Mouse (Mus musculus): ENCODE data around the gene Dok5. TPM values are rescaled to one million over a fixed set of nuclear protein-coding genes. Genes with fewer than 3 reads are reported as not detected.

Gene Dok5
- total RNA-seq, 1 experiment from 2014 or later: not detected

DNA sequence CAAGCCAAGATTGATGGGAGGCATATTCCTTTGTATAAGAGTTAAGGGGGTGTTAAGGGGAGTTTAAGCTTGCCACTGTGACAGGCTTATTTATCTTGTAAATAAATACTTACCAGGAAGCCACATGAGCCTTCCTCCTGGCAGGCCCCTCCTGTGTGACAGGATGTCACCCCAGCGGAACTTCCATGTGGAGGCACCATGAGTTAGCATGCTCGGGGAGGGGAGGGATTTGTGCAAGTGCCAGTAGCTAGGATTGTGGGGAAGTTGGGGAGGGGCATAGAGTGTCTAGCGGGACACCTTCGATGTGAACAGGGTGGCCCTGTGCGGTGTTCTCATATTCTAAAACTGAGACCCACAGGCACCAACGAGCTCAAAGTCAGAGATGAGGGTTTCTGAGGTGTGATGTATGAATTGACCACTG is 97.6 kb downstream of the Dok5 start:
- peak in 1 of 2 experiments; percentile 27; a peak in 1 of 4 replicates for ATAC-seq (replicated peaks in 1 of 2; ENCODE audit: insufficient read depth in 1 of 2, low FRiP score in 2 of 2, low TSS enrichment in 1 of 2, low read depth in 1 of 2, poor library complexity in 2 of 2, severe bottlenecking in 2 of 2)

DNA sequence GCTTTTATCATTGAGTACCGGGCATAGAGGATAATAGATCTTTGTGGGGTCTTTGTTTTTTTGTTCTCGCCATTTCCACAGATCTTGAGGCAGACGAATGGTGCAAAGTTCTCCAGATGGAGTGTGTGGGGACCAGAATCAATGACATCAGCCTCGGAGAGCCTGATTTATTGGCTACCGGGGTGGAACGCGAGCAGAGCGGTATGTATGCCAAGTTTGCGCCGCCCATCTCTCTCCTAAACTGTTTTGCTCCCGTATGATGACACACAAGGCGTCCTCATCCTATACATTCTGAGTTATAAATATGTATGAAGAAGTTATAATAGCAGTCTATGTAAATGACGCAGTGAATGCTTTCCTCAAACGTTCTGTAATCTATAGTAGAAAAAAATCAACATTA is 98.4 kb downstream of the Dok5 start:
- ATAC-seq (replicated peaks in 1 of 2; ENCODE audit: insufficient read depth in 1 of 2, low FRiP score in 2 of 2, low TSS enrichment in 1 of 2, low read depth in 1 of 2, poor library complexity in 2 of 2, severe bottlenecking in 2 of 2): no peak

DNA sequence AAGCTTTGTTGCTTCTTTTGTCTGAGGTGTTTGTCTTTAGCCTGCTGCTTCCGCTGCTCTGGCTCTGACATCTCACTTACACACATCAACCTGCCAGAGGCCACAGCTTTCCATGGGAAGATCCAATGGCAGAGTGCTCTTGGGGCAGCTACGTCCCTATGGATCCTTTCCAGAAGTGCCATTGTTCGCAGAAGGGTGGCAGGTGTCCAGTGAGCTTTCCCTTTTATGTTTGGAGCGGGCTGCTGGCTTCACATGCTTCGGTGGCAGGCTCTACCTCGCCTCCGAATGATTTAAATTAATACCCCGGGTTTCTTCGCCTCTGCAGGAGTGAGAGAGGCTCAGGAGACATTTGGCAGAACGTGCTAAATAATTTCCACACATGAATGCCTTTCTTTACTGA is 105.3 kb downstream of the Dok5 start:
- no peak for ATAC-seq (replicated peaks in 1 of 2; ENCODE audit: insufficient read depth in 1 of 2, low FRiP score in 2 of 2, low TSS enrichment in 1 of 2, low read depth in 1 of 2, poor library complexity in 2 of 2, severe bottlenecking in 2 of 2)

DNA sequence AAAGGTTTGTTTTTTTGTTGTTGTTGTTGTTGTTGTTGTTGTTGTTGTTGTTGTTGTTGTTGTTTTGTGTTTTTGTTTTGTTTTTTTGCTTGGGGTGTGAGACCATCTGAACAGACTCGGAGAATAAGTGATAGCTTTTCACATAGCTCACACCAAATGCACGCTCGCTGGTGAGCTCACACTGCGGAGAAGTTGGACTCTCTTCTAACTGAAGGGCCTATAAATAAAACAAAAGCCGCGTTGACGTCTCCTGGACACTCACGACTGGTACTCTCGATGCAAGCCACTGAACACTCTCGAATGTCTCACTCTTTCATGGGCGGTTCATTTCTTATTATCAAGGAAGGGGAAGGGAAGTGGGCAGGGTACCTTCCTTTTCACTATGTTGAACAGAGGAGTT is 105.8 kb downstream of the Dok5 start:
- no peak for ATAC-seq (replicated peaks in 1 of 2; ENCODE audit: insufficient read depth in 1 of 2, low FRiP score in 2 of 2, low TSS enrichment in 1 of 2, low read depth in 1 of 2, poor library complexity in 2 of 2, severe bottlenecking in 2 of 2)

DNA sequence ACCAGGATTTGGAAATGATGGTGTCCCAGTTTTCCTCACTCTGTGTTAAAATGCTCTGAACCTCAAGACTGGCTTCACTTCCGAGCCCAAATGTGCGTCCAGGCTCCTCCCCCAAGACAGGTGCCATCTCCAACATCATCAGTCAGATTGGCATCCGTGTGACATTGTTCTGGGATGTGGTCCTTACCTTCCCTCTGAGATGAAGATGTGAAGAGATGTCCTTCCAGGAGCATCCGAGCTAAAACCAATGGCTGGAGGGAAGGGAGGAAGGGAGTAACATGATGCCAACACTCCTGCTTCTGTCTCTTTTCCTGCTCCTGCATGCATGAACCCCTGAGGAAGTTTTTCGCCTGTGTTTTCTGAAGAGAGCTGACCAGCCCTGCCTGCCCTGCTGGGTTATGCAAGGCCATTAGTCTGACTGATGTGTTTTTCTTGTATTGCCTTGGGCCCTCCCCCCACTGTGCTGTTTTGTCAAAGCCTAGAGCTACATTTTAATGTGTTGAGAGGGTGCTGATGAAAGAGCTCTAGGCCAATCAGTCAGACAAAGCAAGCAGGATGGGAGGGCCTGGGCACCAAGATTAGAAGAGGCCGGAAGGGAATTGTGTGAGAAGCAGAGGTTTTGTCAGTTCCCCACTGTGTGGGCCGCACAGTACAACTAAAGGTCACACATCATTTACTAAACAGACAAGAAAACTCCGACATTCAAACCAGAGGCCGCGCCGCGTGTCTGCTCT is 106.4 kb downstream of the Dok5 start:
- ATAC-seq (replicated peaks in 1 of 2; ENCODE audit: insufficient read depth in 1 of 2, low FRiP score in 2 of 2, low TSS enrichment in 1 of 2, low read depth in 1 of 2, poor library complexity in 2 of 2, severe bottlenecking in 2 of 2): no peak

DNA sequence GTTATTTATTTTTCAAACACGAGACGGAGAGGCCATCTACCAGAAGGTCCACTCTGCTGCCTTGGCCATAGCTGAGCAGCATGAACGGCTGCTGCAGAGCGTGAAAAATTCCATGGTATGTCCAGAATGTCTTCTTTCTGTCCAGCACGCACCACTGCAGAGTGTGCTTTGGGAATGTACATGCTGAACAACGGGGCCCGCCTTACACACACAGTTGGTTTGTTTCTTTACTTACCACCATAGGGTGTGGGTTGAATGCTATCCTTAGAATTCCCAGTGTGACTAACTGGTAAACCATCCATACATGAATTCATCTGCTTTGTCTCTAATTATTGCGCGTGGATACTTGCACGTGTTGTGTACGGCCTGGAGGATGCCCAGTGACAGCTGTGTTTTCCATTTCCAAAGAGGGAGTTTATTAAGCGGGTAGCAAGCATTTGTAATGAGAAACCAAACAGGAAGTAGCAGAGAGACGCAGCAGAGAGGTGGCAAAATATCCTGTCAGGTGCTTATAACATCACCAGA is 109.9 kb downstream of the Dok5 start:
- no peak for ATAC-seq (replicated peaks in 1 of 2; ENCODE audit: insufficient read depth in 1 of 2, low FRiP score in 2 of 2, low TSS enrichment in 1 of 2, low read depth in 1 of 2, poor library complexity in 2 of 2, severe bottlenecking in 2 of 2)

DNA sequence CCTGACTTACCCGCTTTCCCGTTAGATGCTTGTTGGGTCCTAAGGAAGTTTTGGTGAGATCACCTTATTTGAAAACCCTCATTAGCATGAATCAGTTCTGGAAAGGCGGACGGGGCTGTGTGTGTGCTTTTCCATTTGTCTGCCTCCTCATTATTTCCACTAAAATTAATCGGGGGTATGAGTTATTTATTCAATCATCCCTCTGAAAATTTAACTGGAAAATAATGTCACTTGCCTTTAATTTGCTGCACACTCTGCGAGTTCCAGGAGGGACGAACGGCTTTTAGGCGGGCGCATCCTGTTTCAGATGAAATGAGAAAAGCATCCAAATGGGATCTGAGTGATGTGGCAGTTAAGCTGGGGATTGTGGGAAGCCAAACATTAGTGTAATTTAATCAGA is 113.9 kb downstream of the Dok5 start:
- no peak for ATAC-seq (replicated peaks in 1 of 2; ENCODE audit: insufficient read depth in 1 of 2, low FRiP score in 2 of 2, low TSS enrichment in 1 of 2, low read depth in 1 of 2, poor library complexity in 2 of 2, severe bottlenecking in 2 of 2)

DNA sequence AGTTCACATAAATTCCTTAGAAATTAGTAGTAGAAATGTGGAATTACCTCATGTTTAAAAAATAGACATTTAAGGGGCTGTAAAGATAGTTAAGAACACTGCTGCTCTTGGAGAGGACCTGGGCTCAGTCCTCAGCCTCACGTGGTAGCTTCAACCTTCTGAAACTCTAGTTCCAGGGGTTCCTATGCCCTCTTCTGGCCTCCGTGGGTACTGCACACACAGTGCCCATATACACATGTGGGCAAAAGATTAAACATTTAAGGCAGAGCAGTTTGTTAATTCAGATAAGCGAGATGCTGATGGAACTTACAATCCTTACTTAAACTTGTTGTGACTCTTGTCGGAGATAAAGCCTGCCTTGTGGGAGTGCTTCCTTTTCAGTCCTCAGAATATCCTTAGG is 118.5 kb downstream of the Dok5 start:
- ATAC-seq (replicated peaks in 1 of 2; ENCODE audit: insufficient read depth in 1 of 2, low FRiP score in 2 of 2, low TSS enrichment in 1 of 2, low read depth in 1 of 2, poor library complexity in 2 of 2, severe bottlenecking in 2 of 2): no peak

DNA sequence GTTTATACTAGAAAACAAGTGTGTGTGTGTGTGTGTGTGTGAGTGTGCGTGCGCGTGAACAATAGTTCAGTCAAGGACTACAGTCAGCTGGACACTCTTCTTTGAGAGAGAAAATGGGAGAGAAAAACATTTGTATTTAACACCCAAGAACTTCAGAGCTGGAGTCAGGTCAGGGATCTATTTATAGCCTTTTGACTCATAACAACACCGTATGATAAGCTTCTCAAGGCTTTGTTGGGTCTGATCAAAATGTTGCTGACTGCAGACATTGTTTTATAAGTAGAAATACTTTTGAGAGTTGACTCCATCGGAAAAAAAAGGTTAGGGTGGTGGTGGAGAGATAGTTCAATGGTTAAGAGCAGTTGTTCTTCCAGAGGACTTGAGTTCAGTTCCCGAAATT is 120.7 kb downstream of the Dok5 start:
- no peak for ATAC-seq (replicated peaks in 1 of 2; ENCODE audit: insufficient read depth in 1 of 2, low FRiP score in 2 of 2, low TSS enrichment in 1 of 2, low read depth in 1 of 2, poor library complexity in 2 of 2, severe bottlenecking in 2 of 2)

DNA sequence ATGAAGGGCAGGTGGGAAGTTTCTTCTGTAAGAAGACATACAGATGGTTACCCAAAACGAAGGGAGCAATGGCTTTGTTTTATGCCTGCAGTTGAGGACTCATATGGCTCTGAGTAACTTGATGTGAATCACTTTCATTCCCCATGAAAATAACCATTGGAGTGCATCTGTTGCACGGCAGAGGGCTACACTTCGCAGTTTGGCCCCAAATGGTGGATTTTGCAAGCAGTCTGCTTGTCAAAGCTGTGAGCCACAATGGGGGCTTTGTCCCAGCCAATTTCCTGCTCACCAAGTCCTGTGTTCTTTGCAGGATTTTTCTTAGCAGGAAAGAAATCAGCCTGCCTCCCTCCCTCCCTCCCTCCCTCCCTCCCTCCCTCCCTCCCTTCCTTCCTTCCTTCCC is 123.6 kb downstream of the Dok5 start:
- ATAC-seq (replicated peaks in 1 of 2; ENCODE audit: insufficient read depth in 1 of 2, low FRiP score in 2 of 2, low TSS enrichment in 1 of 2, low read depth in 1 of 2, poor library complexity in 2 of 2, severe bottlenecking in 2 of 2): no peak

DNA sequence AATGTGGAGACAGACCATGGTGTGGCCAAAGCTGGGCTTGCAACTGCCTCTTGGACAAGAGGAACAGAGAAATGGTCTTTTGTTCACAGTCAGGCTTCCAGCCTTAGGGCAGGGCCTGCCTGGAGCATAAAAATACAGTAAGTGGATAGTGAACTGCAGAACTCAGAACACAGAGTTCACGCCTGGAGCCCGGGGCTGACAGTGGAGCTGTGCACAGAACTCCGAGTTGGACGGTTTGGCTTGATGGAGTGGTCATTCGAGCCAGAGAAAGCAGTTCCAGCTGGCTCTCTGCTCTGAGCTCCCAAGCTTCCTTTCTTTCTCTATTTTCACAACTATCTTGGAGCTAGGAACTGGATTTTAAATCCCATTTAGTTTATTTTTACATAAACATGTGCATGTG is 124.5 kb downstream of the Dok5 start:
- no peak for ATAC-seq (replicated peaks in 1 of 2; ENCODE audit: insufficient read depth in 1 of 2, low FRiP score in 2 of 2, low TSS enrichment in 1 of 2, low read depth in 1 of 2, poor library complexity in 2 of 2, severe bottlenecking in 2 of 2)

DNA sequence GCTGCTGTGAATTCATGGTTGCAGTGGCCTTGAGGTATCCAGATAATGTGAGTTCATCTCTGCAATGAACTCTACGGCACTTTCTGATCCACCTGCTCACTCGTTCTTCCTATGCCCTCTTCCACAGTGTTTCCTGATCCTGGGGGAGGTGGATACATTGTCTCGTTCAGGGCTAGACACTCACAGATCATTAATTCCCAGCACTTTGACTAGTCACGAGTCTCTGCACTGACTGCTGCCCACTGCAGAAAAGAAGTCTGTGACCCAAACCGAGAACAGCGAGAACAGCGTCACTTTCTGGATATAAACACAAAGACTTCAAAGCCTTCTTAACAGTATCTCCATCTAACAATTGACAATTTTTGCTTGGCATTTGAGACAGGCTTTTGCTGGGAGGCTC is 125.9 kb downstream of the Dok5 start:
- no peak for ATAC-seq (replicated peaks in 1 of 2; ENCODE audit: insufficient read depth in 1 of 2, low FRiP score in 2 of 2, low TSS enrichment in 1 of 2, low read depth in 1 of 2, poor library complexity in 2 of 2, severe bottlenecking in 2 of 2)

DNA sequence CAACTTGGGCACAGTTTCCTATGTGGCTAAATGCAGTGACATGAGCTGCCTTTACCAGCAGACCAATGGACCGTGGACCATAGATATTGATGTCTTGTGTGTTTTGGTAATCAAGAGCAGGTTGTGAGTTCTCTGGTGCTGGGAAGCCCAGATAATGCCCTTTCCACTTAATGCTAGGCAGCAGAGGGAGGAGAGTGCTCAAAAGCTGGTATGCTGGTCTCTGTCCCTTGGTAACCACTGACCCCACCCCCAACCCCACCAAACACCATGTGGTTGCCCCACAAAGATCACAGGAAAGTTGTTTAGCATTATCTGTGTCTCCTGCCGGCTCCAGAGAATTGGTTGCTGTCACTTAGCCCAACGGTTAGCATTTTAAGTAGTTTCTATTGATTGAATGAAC is 127.0 kb downstream of the Dok5 start:
- no peak for ATAC-seq (replicated peaks in 1 of 2; ENCODE audit: insufficient read depth in 1 of 2, low FRiP score in 2 of 2, low TSS enrichment in 1 of 2, low read depth in 1 of 2, poor library complexity in 2 of 2, severe bottlenecking in 2 of 2)

DNA sequence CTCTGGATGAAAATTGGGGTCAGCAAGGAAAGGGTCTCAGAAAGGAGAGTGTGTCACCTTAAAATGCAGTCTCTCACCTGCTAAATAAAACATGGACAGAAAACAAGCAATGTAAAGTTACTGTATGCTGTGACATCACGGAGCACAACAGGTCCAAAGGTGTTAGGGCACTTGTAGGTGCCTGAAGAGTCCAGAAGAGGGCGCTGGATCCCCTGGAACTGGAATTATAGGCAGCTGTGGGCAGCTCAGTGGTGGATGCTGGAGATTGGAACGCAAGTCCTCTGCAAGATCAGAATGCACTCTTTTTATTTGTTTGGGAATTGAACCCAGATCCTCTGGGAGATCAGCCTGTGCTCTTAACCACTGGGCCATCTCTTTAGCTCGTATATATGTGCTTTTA is 129.0 kb downstream of the Dok5 start:
- ATAC-seq (replicated peaks in 1 of 2; ENCODE audit: insufficient read depth in 1 of 2, low FRiP score in 2 of 2, low TSS enrichment in 1 of 2, low read depth in 1 of 2, poor library complexity in 2 of 2, severe bottlenecking in 2 of 2): no peak

DNA sequence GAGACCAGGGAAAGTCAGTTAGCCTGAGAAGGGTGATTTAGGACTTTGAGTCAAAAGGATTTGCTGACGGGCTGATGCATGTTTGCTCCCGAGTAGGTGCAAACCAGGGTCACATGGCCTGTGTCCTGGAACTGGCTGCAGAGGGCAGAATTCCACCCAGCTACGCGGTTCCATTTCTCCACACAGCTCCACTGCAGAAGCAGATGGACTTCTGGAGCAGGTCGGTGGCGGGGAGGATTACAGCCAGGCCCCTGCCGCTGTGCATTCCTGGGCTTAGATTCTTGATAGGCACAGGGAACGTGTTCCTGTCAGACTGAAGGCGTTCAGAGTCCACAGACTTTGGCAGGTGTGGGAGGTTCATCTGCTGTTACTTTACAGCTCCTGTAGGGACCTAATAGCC is 131.2 kb downstream of the Dok5 start:
- no peak for ATAC-seq (replicated peaks in 1 of 2; ENCODE audit: insufficient read depth in 1 of 2, low FRiP score in 2 of 2, low TSS enrichment in 1 of 2, low read depth in 1 of 2, poor library complexity in 2 of 2, severe bottlenecking in 2 of 2)

DNA sequence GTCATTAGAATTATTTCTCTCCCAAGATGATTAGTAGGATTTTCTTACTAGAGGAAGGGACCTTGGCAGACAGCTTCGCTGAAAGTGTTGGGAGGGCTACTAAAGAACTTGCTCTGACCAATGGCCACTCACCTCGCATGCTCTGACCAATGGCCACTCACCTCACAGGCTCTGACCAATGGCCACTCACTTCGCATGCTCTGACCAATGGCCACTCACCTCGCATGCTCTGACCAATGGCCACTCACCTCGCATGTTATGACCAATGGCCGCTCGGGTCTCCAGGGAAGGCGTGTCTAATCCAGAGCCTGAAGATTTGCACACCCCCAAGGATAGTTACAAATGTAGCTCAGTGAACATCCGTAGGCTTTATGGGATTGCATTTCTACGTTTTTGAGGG is 131.6 kb downstream of the Dok5 start:
- no peak for ATAC-seq (replicated peaks in 1 of 2; ENCODE audit: insufficient read depth in 1 of 2, low FRiP score in 2 of 2, low TSS enrichment in 1 of 2, low read depth in 1 of 2, poor library complexity in 2 of 2, severe bottlenecking in 2 of 2)

DNA sequence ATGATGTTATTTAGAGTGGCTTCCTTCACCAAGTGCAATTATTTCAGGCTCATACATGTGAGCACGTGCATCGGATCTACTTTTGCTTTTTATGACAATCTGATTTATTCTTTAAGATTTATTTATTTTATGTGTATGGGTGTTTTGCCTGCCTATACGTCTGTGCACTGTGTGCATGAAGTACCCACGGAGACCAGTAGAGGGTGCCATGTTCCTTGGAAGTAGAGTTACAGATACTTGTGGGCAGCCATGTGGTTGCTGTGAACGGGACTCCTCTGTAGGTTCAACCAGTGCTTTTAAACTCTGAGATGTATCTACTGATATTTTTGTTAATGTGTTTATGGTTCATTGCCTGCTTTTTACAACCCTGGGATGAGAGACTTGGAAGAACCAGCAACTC is 132.4 kb downstream of the Dok5 start:
- no peak for ATAC-seq (replicated peaks in 1 of 2; ENCODE audit: insufficient read depth in 1 of 2, low FRiP score in 2 of 2, low TSS enrichment in 1 of 2, low read depth in 1 of 2, poor library complexity in 2 of 2, severe bottlenecking in 2 of 2)

DNA sequence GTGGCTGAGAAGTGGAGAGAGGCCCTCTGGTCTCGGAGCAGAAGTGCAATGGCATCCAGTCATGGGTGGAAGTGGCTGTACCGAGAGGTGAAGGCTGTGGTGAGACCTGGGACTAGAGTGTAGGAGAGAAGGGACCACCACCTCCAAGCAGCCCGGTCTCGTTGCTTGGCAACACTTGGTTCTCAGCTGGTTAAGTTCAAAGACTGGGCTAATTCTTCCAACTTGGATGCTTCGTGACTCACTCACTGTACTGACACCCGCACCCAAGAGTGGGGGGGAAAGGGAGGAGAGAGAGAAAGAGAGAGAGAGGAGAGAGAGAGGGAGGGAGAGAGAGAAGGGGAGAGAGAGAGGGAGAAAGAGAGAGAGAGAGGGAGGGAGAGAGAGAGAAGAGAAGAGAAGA is 133.2 kb downstream of the Dok5 start:
- ATAC-seq (replicated peaks in 1 of 2; ENCODE audit: insufficient read depth in 1 of 2, low FRiP score in 2 of 2, low TSS enrichment in 1 of 2, low read depth in 1 of 2, poor library complexity in 2 of 2, severe bottlenecking in 2 of 2): no peak

DNA sequence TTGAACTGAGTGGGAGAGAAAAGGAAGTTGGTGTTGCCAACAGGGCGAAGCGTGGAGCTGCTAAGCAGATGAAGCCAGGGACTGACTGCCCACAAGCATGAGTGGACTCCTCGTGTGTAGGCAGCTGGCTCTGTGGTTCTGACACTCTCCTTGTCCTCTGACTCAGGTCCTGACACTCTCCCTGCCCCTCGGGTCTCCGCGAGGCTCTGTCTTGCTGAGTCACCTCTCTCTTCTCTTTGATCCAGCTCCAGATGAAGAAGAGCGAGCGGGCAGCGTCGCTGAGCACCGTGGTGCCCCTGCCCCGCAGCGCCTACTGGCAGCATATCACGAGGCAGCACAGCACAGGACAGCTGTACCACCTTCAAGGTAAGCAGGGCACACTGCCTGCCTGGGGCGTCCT is 139.0 kb downstream of the Dok5 start:
- no peak; a peak in 1 of 4 replicates for ATAC-seq (replicated peaks in 1 of 2; ENCODE audit: insufficient read depth in 1 of 2, low FRiP score in 2 of 2, low TSS enrichment in 1 of 2, low read depth in 1 of 2, poor library complexity in 2 of 2, severe bottlenecking in 2 of 2)
